Mouse (Mus musculus) intestine, embryonic 15.5 days (tissue): ENCODE measurements around the gene Inhbe. TPM values are rescaled to one million over a fixed set of nuclear protein-coding genes. Genes with fewer than 3 reads are reported as not detected.
A peak's percentile ranks its signal among the peaks of the same experiment; 100 is the strongest.

Experiments
- ATAC-seq: fragments of 200-750 bp; cut with Nextera tagmentation; 2 replicates; pipeline ENCODE4 v1.8.0; 2017; ENCODE audit warnings: moderate TSS enrichment, moderate library complexity
- H3K27ac ChIP-seq: fragments of 300-500 bp; sonication (generic); 2 replicates; pipeline ENCODE4 v1.5.1; 2015; ENCODE audit warnings: mild to moderate bottlenecking, inconsistent platforms
- H3K27me3 ChIP-seq: fragments of 300-500 bp; sonication (generic); replicated peaks from 2 replicates; pipeline ENCODE4 v1.6.1; 2015; ENCODE audit warnings: inconsistent platforms
- H3K36me3 ChIP-seq: fragments of 300-500 bp; sonication (generic); 2 replicates; pipeline ENCODE4 v1.6.1; 2015; ENCODE audit warnings: inconsistent platforms
- H3K4me1 ChIP-seq: fragments of 300-500 bp; sonication (generic); replicated peaks from 2 replicates; pipeline ENCODE4 v1.6.1; 2015; ENCODE audit warnings: inconsistent platforms
- H3K4me2 ChIP-seq: fragments of 300-500 bp; sonication (generic); replicated peaks from 2 replicates; pipeline ENCODE4 v1.6.1; 2015; ENCODE audit warnings: mild to moderate bottlenecking, inconsistent platforms
- H3K4me3 ChIP-seq: fragments of 300-500 bp; sonication (generic); replicated peaks from 2 replicates; pipeline ENCODE4 v1.5.1; 2015; ENCODE audit warnings: inconsistent platforms
- H3K9ac ChIP-seq: fragments of 300-500 bp; sonication (generic); 2 replicates; pipeline ENCODE4 v1.6.1; 2015; ENCODE audit warnings: inconsistent platforms
- H3K9me3 ChIP-seq: fragments of 300-500 bp; sonication (generic); 2 replicates; pipeline ENCODE4 v1.6.1; 2016; ENCODE audit warnings: inconsistent platforms
- WGBS: fragments of 180-500 bp; shearing (Covaris S2); methylation state at CpG from one replicate; pipeline ENCODE4 v1.1.7; 2015; 5-methylcytosine and 5-hydroxymethylcytosine counted together
- polyA plus RNA-seq: library from polyadenylated mRNA; unstranded; fragments of >200 nt; fragmentation: Nextera tagmentation; extraction: Ambion mirVana; gene quantifications from 2 replicates; pipeline ENCODE4 v1.2.1, GENCODE M21; 2015

Gene Inhbe
- polyA plus RNA-seq, 1 experiment from 2014 or later = not detected

DNA sequence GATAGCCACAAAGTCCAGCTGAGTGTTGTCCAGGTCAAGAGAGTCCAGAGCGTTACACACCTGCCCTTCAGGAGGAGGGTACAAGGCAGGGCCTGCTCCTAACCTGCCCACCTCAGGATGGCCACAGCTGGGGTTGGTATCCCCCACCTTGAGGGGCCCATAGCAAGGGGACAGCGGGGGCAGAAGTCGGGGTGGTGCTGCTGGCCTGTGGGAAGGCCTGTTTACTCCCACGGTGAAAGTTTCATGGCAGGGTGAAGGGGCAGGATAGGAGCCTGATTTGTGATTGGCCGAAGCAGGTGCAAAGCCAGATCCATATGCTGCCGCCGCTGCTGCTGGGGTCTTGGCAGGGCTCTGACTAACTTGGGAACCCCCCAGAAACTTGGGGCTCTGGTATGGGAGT is 24.0 kb downstream of the Inhbe start:
- H3K9me3 ChIP-seq = no peaks in the 10 kb centered on the region
- 77% methylated on average over 7 of the region's 7 CpGs for WGBS
- peaks cover 16% of the 10 kb centered on the region for H3K4me1 ChIP-seq
- no peak overlapping the region for H3K4me3 ChIP-seq
- peaks cover 39% of the 10 kb centered on the region for H3K27me3 ChIP-seq
- no peak overlapping the region for H3K4me2 ChIP-seq
- no peak overlapping the region for H3K9ac ChIP-seq
- ATAC-seq = no peak
- peaks cover 4% of the 10 kb centered on the region; the same call in 1 of the 2 replicates for H3K36me3 ChIP-seq
- H3K27ac ChIP-seq = no peak overlapping the region

DNA sequence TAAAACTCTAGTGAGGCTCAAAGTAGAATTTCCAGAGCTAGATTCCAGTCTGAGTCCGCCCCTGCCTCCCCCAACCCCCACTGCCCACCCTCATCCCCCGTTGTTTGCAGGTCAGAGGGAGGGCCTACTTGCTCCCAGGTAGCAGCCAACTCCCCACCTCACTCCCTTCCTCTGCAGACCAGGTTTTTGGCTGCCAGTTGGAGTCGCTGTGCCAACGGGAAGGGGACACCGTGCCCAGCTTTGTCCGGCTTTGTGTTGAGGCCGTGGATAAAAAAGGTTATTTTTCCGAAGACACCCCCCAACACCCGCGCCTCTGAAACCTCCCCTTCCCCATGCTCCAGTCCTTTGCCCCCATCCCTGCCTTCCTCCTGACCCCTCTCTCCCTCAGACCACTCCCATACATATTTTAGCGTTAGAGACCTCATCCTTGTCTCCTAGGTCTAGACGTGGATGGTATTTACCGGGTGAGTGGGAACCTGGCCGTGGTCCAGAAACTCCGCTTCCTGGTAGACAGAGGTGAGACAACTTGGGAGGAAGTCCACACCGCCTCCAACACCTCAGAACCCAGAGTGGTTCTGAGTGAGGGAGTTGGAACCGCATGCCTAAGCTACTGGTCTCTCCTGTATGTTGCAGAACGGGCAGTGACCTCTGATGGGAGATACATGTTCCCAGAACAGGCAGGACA is 26.6 kb downstream of the Inhbe start:
- H3K4me1 ChIP-seq = peaks cover 17% of the 10 kb centered on the region
- no peaks in the 10 kb centered on the region; the same call in 1 of the 2 replicates for H3K36me3 ChIP-seq
- no peak for ATAC-seq
- no peak overlapping the region for H3K27ac ChIP-seq
- no peak overlapping the region for H3K9ac ChIP-seq
- no peaks in the 10 kb centered on the region for H3K9me3 ChIP-seq
- no peak overlapping the region for H3K4me2 ChIP-seq
- 54% methylated on average over 18 of the region's 18 CpGs for WGBS
- no peak overlapping the region for H3K4me3 ChIP-seq
- H3K27me3 ChIP-seq = peaks cover 39% of the 10 kb centered on the region

DNA sequence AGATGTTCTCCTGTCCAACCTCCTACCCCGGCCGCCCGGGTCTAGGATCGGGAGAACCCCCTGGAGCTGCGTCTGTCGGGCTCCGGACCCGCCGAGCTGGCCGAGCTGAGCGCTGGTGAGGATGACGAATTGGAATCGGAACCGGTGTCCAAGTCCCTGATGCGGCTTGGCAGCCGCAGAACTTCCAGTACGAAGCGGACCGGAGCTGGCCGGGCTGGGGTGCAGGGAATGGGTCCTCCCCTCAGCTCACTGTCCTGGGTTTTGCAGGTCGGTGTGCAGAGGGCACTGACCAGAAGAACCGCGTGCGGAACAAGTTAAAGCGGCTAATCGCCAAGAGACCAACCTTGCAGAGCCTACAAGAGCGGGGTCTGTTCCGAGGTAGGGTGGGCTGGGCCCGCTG is 27.4 kb downstream of the Inhbe start:
- Histone ChIP-seq H3K27ac (no peak overlapping the region), H3K4me2 (peak overlapping the region; percentile 95), H3K36me3 (no peaks in the 10 kb centered on the region; the same call in 1 of the 2 replicates), H3K9me3 (no peaks in the 10 kb centered on the region), H3K27me3 (peaks cover 39% of the 10 kb centered on the region), H3K9ac (peak overlapping the region; percentile 51), H3K4me3 (peak overlapping the region; percentile 50), H3K4me1 (peaks cover 19% of the 10 kb centered on the region)
- no peak for ATAC-seq
- WGBS = 7% methylated on average over 29 of the region's 29 CpGs

DNA sequence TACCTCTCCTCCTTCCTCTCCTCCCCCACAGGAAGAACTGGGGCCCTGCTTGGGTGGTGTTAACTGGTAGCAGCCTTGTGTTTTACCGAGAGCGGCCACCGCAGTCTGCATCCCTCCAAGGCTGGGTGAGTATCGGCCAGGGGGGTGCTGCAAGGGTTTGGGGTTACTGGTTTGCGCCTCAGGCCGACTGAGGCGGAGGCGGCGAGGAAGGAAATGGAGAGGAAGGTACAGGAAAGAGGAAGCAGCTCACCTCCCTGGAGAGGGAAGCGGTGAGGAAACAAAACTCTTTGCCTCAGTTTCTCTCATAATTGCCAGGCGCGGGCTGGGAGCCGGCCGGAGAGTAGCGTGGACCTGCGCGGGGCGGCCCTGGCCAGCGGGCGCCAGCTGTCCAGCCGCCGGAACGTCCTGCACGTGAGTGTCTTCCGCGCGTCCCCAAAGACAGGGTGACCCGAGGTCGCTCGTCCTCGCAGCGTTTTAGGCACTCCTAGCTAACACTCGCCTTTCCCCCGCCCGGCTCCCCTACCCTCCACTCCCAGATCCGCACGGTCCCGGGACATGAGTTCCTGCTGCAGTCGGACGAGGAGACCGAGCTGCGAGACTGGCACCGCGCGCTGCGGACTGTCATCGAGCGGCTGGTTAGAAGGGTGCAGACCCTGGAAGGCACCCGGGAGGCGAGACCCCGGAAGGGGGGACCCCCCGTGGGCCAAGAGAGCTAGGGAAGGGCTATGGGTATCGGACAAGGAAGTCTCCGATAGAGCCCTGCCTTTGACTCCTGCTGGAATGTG is 28.0 kb downstream of the Inhbe start:
- Histone ChIP-seq H3K27ac (no peak overlapping the region), H3K9me3 (no peaks in the 10 kb centered on the region), H3K4me3 (peak overlapping the region; percentile 50), H3K4me2 (peak overlapping the region; percentile 95), H3K36me3 (no peaks in the 10 kb centered on the region; the same call in 1 of the 2 replicates), H3K27me3 (peaks cover 39% of the 10 kb centered on the region), H3K4me1 (peaks cover 19% of the 10 kb centered on the region), H3K9ac (peak overlapping the region; percentile 51)
- 2% methylated on average over 54 of the region's 54 CpGs for WGBS
- peak; percentile 37 for ATAC-seq

DNA sequence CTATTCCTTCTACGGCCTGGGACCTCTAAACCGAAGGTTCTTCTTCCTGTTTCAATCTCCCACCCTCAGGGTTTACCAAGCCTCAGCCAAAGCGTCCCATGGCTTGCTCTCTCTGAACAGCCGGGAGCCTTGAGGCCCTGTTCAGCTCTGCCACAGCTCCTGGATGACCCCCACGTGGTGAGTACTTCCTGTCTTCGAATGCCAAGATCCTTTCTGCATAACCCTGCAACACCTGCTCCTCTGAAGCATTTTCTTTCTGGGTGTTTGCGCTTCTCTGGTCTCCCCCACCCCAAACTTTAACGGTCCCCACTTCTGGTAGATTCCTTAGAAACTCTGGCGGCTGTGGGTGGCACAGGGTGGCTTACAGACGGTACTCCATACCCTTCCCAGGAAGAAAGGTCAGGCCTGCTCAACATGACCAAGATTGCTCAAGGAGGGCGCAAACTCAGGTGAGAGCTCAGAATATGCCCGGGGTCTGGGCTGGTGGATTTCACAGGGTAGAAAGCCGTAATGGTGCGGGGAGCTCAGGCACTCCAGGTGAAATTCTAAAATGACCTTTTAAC is 28.7 kb downstream of the Inhbe start:
- 34% methylated on average over 14 of the region's 14 CpGs for WGBS
- H3K27ac ChIP-seq = no peak overlapping the region
- peak overlapping the region; percentile 95 for H3K4me2 ChIP-seq
- peaks cover 39% of the 10 kb centered on the region for H3K27me3 ChIP-seq
- H3K9me3 ChIP-seq = no peaks in the 10 kb centered on the region
- ATAC-seq = 0 out of 2 replicates have a peak, but pooled peaks have one; percentile 5
- no peak overlapping the region for H3K9ac ChIP-seq
- peak overlapping the region; percentile 50 for H3K4me3 ChIP-seq
- peaks cover 19% of the 10 kb centered on the region for H3K4me1 ChIP-seq
- no peaks in the 10 kb centered on the region; the same call in 1 of the 2 replicates for H3K36me3 ChIP-seq

DNA sequence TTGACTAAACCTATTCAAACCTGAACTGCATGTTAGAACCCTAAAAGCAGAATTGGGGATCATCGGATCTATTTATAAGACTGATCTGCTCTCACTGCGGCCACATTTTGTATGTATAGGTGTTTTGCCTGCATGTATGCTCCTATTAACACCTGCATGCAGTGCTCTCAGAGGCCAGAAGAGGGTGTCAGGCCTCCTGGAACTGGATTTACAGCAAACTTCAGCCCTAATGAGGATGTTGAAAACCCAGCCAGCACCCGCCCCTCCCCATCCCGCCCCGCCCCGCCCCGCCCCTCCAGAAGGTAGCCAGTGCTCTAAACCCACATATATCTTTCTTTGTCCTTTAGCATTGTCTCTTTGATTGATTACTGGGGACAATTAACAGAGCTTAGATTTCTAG is 29.7 kb downstream of the Inhbe start:
- Histone ChIP-seq H3K4me1 (peaks cover 19% of the 10 kb centered on the region), H3K27ac (no peak overlapping the region), H3K4me3 (no peak overlapping the region), H3K36me3 (no peaks in the 10 kb centered on the region; the same call in 1 of the 2 replicates), H3K9ac (no peak overlapping the region), H3K4me2 (no peak overlapping the region), H3K9me3 (no peaks in the 10 kb centered on the region), H3K27me3 (peaks cover 33% of the 10 kb centered on the region)
- ATAC-seq = peak; percentile 45; the same call in 1 of the 2 replicates
- 12% methylated on average over 7 of the region's 7 CpGs for WGBS

DNA sequence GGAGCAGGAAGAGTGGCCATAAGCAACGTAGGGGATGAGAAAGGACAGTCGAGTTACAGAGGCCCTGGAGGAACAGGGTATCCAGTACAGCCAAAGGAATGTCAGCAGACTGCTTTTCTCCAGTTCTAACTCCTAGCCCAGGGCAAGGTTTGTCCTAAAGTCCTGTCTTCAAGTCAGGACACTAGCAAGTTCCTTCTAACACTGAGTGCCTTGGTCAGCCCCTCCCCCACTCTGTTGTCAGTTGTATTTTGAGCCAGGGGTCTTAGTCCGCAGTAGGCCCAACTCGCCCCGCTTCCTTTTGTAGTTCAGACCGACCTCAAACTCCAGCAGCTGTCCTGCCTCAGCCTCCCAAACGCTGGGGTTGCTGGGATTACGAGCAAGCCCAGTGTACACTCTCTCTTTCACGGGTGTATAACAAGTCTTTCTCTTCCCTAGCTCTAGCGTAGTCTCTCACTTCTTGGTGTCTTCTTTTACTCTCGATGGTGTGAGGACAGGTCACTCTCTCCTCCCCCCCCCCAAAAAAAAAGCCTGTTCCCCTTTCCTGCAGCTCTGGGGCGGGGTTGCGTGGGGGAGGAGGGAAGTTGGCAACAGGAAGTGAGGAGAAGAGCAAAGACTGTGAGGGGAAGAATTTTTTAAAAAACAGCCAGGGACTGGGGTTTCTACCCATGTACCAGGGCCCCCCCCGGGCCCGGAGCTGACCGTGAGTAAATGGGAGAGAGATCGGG is 30.9 kb downstream of the Inhbe start:
- Histone ChIP-seq H3K4me2 (no peak overlapping the region), H3K4me3 (no peak overlapping the region), H3K9me3 (no peaks in the 10 kb centered on the region), H3K27me3 (peaks cover 21% of the 10 kb centered on the region), H3K27ac (no peak overlapping the region), H3K4me1 (peaks cover 19% of the 10 kb centered on the region), H3K9ac (peak overlapping the region; percentile 23; the same call in 1 of the 2 replicates), H3K36me3 (no peaks in the 10 kb centered on the region)
- ATAC-seq = no peak
- WGBS = 68% methylated on average over 16 of the region's 17 CpGs

DNA sequence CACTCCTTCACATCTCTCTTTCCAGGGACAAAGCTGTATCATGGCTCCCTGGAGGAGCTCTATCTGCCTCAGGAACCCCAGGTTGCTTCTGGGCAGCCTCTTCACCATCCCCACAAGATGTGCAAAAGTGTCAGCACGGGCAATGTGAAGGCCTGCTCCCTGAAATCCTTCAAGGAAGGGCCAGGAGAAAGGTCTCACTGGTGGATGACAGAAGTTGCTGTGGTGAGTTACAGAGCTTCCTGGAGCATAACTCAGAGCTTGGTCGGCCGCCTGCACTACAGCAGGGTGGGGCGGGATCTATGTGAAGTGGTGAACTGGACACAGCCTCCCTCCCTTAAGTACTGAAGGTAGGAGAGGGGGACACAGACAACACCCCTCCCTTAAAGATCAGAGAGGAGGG is 31.5 kb downstream of the Inhbe start:
- H3K27me3 ChIP-seq = peaks cover 17% of the 10 kb centered on the region
- no peaks in the 10 kb centered on the region for H3K9me3 ChIP-seq
- no peak for ATAC-seq
- no peak overlapping the region for H3K4me3 ChIP-seq
- H3K27ac ChIP-seq = no peak overlapping the region
- no peak overlapping the region for H3K4me2 ChIP-seq
- 50% methylated on average over 4 of the region's 4 CpGs for WGBS
- peaks cover 19% of the 10 kb centered on the region for H3K4me1 ChIP-seq
- no peak overlapping the region for H3K9ac ChIP-seq
- no peaks in the 10 kb centered on the region for H3K36me3 ChIP-seq

DNA sequence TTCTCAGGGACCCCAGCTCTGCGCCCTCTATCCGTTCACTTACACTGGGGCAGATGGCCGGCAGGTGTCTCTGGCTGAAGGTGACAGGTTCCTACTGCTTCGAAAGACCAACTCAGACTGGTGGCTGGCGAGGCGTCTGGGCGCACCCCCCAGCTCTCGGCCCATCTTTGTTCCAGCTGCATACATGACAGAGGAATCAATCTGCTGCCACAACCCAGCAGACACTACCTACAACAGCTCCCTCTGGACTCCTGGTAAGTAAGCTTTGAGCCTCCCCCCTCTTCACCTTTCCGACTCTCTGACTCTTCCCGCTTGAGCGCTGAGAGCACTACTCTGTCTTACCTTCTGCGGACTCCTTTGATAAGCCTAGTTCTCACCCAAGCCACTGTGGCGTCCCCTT is 32.0 kb downstream of the Inhbe start:
- no peak for ATAC-seq
- Histone ChIP-seq H3K4me3 (no peak overlapping the region), H3K27ac (no peak overlapping the region), H3K9me3 (no peaks in the 10 kb centered on the region), H3K4me1 (peaks cover 19% of the 10 kb centered on the region), H3K4me2 (no peak overlapping the region), H3K27me3 (peaks cover 14% of the 10 kb centered on the region), H3K36me3 (no peaks in the 10 kb centered on the region), H3K9ac (no peak overlapping the region)
- 59% methylated on average over 13 of the region's 13 CpGs for WGBS

DNA sequence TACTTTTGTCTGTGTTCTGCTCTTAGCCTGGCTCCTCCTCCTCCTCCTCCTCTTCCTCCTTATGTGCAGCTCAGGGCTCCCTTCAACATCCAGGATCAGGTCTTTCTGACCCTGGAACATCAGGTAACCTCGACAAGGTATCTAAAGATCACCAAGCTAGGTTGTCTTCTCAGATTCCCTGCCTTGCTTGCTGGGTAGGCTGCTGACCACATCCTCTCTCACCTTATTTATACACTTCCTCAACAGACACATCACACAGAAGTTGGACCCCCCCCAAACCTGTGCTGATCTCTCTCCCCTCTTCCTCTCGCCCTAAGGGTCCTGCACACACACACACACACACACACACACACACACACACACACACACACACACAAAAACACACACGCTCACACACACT is 32.6 kb downstream of the Inhbe start, which contains the start of gene Arhgap9:
TSS of gene Arhgap9 (plus strand) at position 344 of the 400 bp plus-strand sequence.
- Histone ChIP-seq H3K36me3 (no peaks in the 10 kb centered on the region), H3K4me2 (no peak within 1 kb of the TSS), H3K27ac (no peak within 1 kb of the TSS), H3K27me3 (peaks cover 12% of the 10 kb centered on the region), H3K4me3 (no peak within 1 kb of the TSS), H3K9ac (no peak within 1 kb of the TSS), H3K4me1 (peaks cover 16% of the 10 kb centered on the region), H3K9me3 (no peaks in the 10 kb centered on the region)
- 52% methylated on average over 3 of the region's 3 CpGs for WGBS
- ATAC-seq = no peak

DNA sequence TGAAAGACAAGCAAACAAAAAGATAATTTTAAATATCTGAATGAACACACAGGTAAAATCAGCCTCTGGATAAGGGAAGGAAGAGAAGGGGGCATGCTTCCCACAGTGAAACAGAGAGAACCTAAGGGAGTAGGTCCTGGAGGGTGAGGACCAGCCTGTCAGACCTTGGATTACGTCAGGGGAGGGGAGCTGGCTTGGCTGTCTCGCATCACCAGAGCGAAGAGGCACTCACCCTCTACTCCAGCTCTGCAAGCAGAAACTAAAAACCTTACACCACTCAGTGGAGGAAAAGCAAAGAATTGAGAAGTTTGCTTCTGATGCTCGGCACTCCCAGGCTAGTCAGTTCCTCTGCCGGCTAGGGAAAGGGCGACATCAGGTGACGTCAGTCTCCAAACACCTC is 34.2 kb downstream of the Inhbe start:
- 74% methylated on average over 7 of the region's 7 CpGs for WGBS
- H3K36me3 ChIP-seq = no peaks in the 10 kb centered on the region
- peaks cover 4% of the 10 kb centered on the region; the same call in 1 of the 2 replicates for H3K4me1 ChIP-seq
- no peaks in the 10 kb centered on the region for H3K9me3 ChIP-seq
- H3K27me3 ChIP-seq = no peaks in the 10 kb centered on the region
- no peak for ATAC-seq
- no peak overlapping the region for H3K4me3 ChIP-seq
- no peak overlapping the region for H3K27ac ChIP-seq
- no peak overlapping the region for H3K4me2 ChIP-seq
- no peak overlapping the region for H3K9ac ChIP-seq

DNA sequence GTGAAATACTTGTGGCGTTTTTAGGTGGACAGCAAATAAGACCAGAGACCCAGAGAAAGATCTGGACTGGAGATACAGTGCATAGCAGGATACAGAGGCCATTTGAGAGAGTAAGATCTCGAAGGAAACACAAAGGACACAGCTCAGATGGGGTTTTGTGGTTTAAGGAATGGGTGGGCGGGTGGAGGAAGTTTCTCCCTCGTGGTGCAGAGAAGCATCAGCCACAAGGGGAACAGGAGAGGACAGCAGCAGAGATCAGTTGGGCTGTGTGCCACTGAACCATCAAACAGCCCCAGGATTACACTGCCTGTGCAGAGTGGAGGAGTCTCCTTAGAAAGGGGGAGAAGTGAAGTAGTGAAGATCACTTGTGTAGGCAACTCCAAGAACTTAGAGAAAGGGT is 36.2 kb downstream of the Inhbe start:
- Histone ChIP-seq H3K27ac (no peak overlapping the region), H3K9me3 (no peaks in the 10 kb centered on the region), H3K4me2 (no peak overlapping the region), H3K27me3 (no peaks in the 10 kb centered on the region), H3K9ac (no peak overlapping the region), H3K4me1 (peaks cover 4% of the 10 kb centered on the region; the same call in 1 of the 2 replicates), H3K36me3 (no peaks in the 10 kb centered on the region), H3K4me3 (no peak overlapping the region)
- no peak for ATAC-seq
- WGBS = 40% methylated on average over 4 of the region's 4 CpGs
